Mouse (Mus musculus): Measurements from ENCODE around the gene Zbtb38. TPM values are rescaled to one million over a fixed set of nuclear protein-coding genes. Genes with fewer than 3 reads are reported as not detected.
A peak's percentile ranks its signal among the peaks of the same experiment; 100 is the strongest.

Zbtb38 gene
- total and polyA plus RNA-seq, 3 experiments, result 9.0 to 43.5 (median 42.3) TPM

GRCm38 (mm10) chr9:96740712-96741364 lies 11.8 kb downstream of the Zbtb38 start:
- no peaks in the 10 kb centered on the region; the same call in 1 of the 2 replicates for H3K36me3 ChIP-seq (ENCODE audit: control insufficient read depth, insufficient read depth, low read length)
- peak overlapping the region; percentile 96 for H3K27ac ChIP-seq
- peaks cover 8% of the 10 kb centered on the region for H3K4me1 ChIP-seq (ENCODE audit: control insufficient read depth, insufficient read depth, low read length)
- H3K27me3 ChIP-seq (ENCODE audit: control insufficient read depth, insufficient read depth, low read length), result no peaks in the 10 kb centered on the region
- H3K79me2 ChIP-seq (replicated peaks; ENCODE audit: control insufficient read depth, insufficient read depth, low read length), result no peaks in the 10 kb centered on the region
- TF ChIP-seq POLR2A (IDR thresholded peaks at IDR 0.05; ENCODE audit: insufficient read depth, low read depth, low read length), result no peak
- no peak for TF ChIP-seq EP300 (IDR thresholded peaks at IDR 0.05; ENCODE audit: insufficient read depth, low read depth, low read length)
- no peak for TF ChIP-seq CTCF (IDR thresholded peaks at IDR 0.05)
- peak in 1 of 2 experiments; percentile 31 for DNase-seq
- WGBS, result 77% methylated on average over 15 of the region's 15 CpGs
- H3K4me3 ChIP-seq, result no peak overlapping the region
- peak overlapping the region; percentile 22; the same call in 1 of the 2 replicates for H3K9ac ChIP-seq (ENCODE audit: low read depth, low read length)
- intact Hi-C loops (cut with DNase I), result no loop called here

- no peaks in the 10 kb centered on the region for H3K79me2 ChIP-seq (replicated peaks; ENCODE audit: control insufficient read depth, insufficient read depth, low read length)
- H3K27ac ChIP-seq, result peak overlapping the region; percentile 96
- H3K4me3 ChIP-seq, result peak overlapping the region; percentile 28
- TF ChIP-seq EP300 (IDR thresholded peaks at IDR 0.05; ENCODE audit: insufficient read depth, low read depth, low read length) (no peak), POLR2A (IDR thresholded peaks at IDR 0.05; ENCODE audit: insufficient read depth, low read depth, low read length) (peak; percentile 34; the same call in 1 of the 2 replicates)
- no peaks in the 10 kb centered on the region for H3K27me3 ChIP-seq (ENCODE audit: control insufficient read depth, insufficient read depth, low read length)
- WGBS, result 29% methylated on average over 22 of the region's 22 CpGs
- peaks cover 3% of the 10 kb centered on the region; the same call in 1 of the 2 replicates for H3K36me3 ChIP-seq (ENCODE audit: control insufficient read depth, insufficient read depth, low read length)
- peaks cover 8% of the 10 kb centered on the region for H3K4me1 ChIP-seq (ENCODE audit: control insufficient read depth, insufficient read depth, low read length)
- peak; percentile 42 to 57 for DNase-seq
- intact Hi-C loops (cut with DNase I), result no loop called here
- peak overlapping the region; percentile 43 for H3K9ac ChIP-seq (ENCODE audit: low read depth, low read length)
Measured at GRCm38 (mm10) chr9:96739808-96740711, 12.6 kb downstream of the Zbtb38 start.

GRCm38 (mm10) chr9:96738563-96739355 lies 13.9 kb downstream of the Zbtb38 start:
- no peak for DNase-seq
- Histone ChIP-seq H3K9ac (ENCODE audit: low read depth, low read length) (no peak overlapping the region), H3K27ac (peak overlapping the region; percentile 96), H3K27me3 (ENCODE audit: control insufficient read depth, insufficient read depth, low read length) (no peaks in the 10 kb centered on the region), H3K4me1 (ENCODE audit: control insufficient read depth, insufficient read depth, low read length) (peaks cover 9% of the 10 kb centered on the region), H3K36me3 (ENCODE audit: control insufficient read depth, insufficient read depth, low read length) (peaks cover 3% of the 10 kb centered on the region; the same call in 1 of the 2 replicates), H3K4me3 (no peak overlapping the region), H3K79me2 (replicated peaks; ENCODE audit: control insufficient read depth, insufficient read depth, low read length) (no peaks in the 10 kb centered on the region)
- TF ChIP-seq EP300 (IDR thresholded peaks at IDR 0.05; ENCODE audit: insufficient read depth, low read depth, low read length) (no peak), CTCF (IDR thresholded peaks at IDR 0.05) (no peak), POLR2A (IDR thresholded peaks at IDR 0.05; ENCODE audit: insufficient read depth, low read depth, low read length) (no peak)
- 83% methylated on average over 13 of the region's 13 CpGs for WGBS
- intact Hi-C loops (cut with DNase I), result no loop called here

- Histone ChIP-seq H3K27me3 (ENCODE audit: control insufficient read depth, insufficient read depth, low read length) (no peaks in the 10 kb centered on the region), H3K36me3 (ENCODE audit: control insufficient read depth, insufficient read depth, low read length) (peaks cover 3% of the 10 kb centered on the region; the same call in 1 of the 2 replicates), H3K9ac (ENCODE audit: low read depth, low read length) (0 out of 2 replicates have a peak overlapping the region, but pooled peaks have one; percentile 38), H3K27ac (peak overlapping the region; percentile 24), H3K4me1 (ENCODE audit: control insufficient read depth, insufficient read depth, low read length) (peaks cover 11% of the 10 kb centered on the region), H3K4me3 (no peak overlapping the region), H3K79me2 (replicated peaks; ENCODE audit: control insufficient read depth, insufficient read depth, low read length) (no peaks in the 10 kb centered on the region)
- TF ChIP-seq CTCF (IDR thresholded peaks at IDR 0.05) (no peak), POLR2A (IDR thresholded peaks at IDR 0.05; ENCODE audit: insufficient read depth, low read depth, low read length) (no peak), EP300 (IDR thresholded peaks at IDR 0.05; ENCODE audit: insufficient read depth, low read depth, low read length) (no peak)
- intact Hi-C loops (cut with DNase I), result no loop called here
- no peak for DNase-seq
- 52% methylated on average over 4 of the region's 4 CpGs for WGBS
Measured at GRCm38 (mm10) chr9:96735946-96736345, 16.7 kb downstream of the Zbtb38 start.

- 97% methylated on average over 4 of the region's 4 CpGs for WGBS
- H3K79me2 ChIP-seq (replicated peaks; ENCODE audit: control insufficient read depth, insufficient read depth, low read length), result no peaks in the 10 kb centered on the region
- no peak for TF ChIP-seq CTCF (IDR thresholded peaks at IDR 0.05)
- TF ChIP-seq EP300 (IDR thresholded peaks at IDR 0.05; ENCODE audit: insufficient read depth, low read depth, low read length), result no peak
- TF ChIP-seq POLR2A (IDR thresholded peaks at IDR 0.05; ENCODE audit: insufficient read depth, low read depth, low read length), result no peak
- no peaks in the 10 kb centered on the region for H3K27me3 ChIP-seq (ENCODE audit: control insufficient read depth, insufficient read depth, low read length)
- no peak overlapping the region for H3K4me3 ChIP-seq
- DNase-seq, result no peak
- peak overlapping the region; percentile 79 for H3K27ac ChIP-seq
- H3K4me1 ChIP-seq (ENCODE audit: control insufficient read depth, insufficient read depth, low read length), result peaks cover 3% of the 10 kb centered on the region
- peaks cover 3% of the 10 kb centered on the region for H3K36me3 ChIP-seq (ENCODE audit: control insufficient read depth, insufficient read depth, low read length)
- intact Hi-C loops (cut with DNase I), result no loop called here
- no peak overlapping the region for H3K9ac ChIP-seq (ENCODE audit: low read depth, low read length)
Measured at GRCm38 (mm10) chr9:96733425-96733717, 19.3 kb downstream of the Zbtb38 start.

All from heart, adult 2 months (tissue).